Mouse (Mus musculus) bone marrow macrophage, adult 2 months (primary cell): ENCODE results near the gene Sp4.

Source experiments
- CTCF ChIP-seq: IDR thresholded peaks from 2 replicates; pipeline ENCODE4 v1.5.1; 2012; ENCODE audit warnings: low read depth, mild to moderate bottlenecking, low read length, moderate library complexity
- POLR2A ChIP-seq: IDR thresholded peaks from 2 replicates; pipeline ENCODE4 v1.6.1; 2012; ENCODE audit warnings: mild to moderate bottlenecking, low read depth, low read length, borderline replicate concordance

GRCm38 (mm10) chr12:118285099-118285498, 16.1 kb downstream of the Sp4 start:
- TF ChIP-seq CTCF (no peak), POLR2A (no peak)
